Mouse (Mus musculus): Measurements from ENCODE around the gene Senp7. TPM values are rescaled to one million over a fixed set of nuclear protein-coding genes. Genes with fewer than 3 reads are reported as not detected.
"Not testable (repeated sequence)": the region's sequence is repeated elsewhere in the genome, so short reads cannot be mapped to it uniquely, and the experiment has no call there.

Senp7 gene
- polyA plus RNA-seq, 1 experiment from 2014 or later = 29.6 TPM

DNA sequence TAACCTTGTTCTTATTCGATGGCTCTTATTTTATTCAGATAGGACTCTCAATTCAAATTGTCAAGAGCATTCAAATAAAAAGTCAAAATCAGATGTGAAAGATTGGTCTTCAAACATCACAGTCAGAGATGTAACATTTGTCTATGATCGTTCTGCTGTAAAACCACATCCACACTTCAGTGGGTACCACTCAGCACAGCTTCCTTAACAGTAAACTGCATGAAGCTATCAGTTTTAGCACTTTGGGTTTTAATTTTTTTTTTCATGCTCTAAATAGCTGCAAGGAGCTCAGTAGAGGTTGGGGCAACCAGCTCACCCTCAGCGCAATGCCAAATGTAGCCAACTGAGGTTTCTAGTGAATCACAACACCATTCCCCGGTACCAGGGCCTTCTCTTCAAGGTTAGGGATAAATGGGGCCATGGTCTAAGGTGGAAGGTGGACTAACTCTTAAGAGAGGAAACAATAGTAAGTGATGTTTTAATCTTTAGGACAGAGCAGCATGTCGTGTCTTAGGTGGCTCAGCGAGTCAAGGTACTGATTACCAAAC, 20.5 kb downstream of the Senp7 start:
- no peaks in the 10 kb centered on the region for H3K9me3 ChIP-seq (ENCODE audit: low read depth, low read length)
- ATAC-seq (ENCODE audit: insufficient read depth) (no peak), DNase-seq (no peak)
- H3K4me3 ChIP-seq (ENCODE audit: low read depth, low read length) = no peak overlapping the region
- no peaks in the 10 kb centered on the region for H3K4me1 ChIP-seq (ENCODE audit: insufficient read depth)
- H3K27ac ChIP-seq (ENCODE audit: low read depth) = no peak overlapping the region
- WGBS = 86% methylated on average over 6 of the region's 6 CpGs
- no peak for TF ChIP-seq CTCF (IDR thresholded peaks at IDR 0.05; ENCODE audit: low read depth)
- no peak overlapping the region for H3K4me2 ChIP-seq
- H3K36me3 ChIP-seq (ENCODE audit: insufficient read depth) = no peaks in the 10 kb centered on the region
- H3K9ac ChIP-seq = no peak overlapping the region
- no peaks in the 10 kb centered on the region for H3K27me3 ChIP-seq (ENCODE audit: insufficient read depth, low read length)

DNA sequence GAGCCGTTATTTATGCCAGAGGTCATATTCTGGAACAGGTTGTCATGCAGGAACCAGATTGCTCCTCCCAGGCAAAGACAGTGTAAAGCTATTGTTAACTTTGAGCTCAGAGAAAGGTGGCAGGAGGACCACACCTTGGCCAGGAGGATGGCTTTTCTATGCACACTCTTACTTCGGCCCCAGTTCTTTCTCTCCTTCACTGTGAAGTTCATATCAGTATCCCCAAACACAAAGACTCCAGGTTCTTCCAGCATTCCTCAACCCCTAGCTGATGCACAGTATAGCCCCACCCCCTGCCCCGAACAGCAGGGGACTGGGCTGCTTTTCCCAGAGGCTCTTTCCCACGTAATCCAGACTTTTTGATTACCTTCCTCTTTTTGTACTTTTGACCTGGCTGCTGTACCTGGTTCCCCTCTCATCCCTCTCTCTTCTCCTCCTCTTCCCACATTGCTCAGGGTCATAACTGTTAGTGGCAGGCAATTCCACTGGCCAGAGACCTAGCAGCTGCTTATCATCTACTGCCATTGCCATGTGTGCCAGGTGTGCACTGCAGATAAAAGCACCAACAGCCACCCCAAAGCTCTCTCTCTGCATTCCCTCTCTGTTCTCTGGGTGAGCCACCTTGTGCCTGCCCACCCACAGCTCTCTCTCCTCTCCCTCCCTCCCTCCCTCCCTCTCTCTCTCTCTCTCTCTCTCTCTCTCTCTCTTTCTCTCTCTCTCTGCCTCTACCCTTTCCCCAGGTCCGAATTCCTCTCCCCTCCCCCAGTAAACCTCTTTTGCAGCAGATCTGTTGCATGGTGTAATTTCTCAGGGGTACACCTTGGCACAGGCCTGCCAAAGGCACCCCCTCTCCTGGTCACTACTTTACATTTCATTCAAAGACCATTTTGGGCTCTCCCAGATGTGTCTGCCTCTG, 23.4 kb downstream of the Senp7 start:
- no peak overlapping the region for H3K4me3 ChIP-seq (ENCODE audit: low read depth, low read length)
- H3K27ac ChIP-seq (ENCODE audit: low read depth) = no peak overlapping the region
- no peaks in the 10 kb centered on the region for H3K4me1 ChIP-seq (ENCODE audit: insufficient read depth)
- H3K4me2 ChIP-seq = no peak overlapping the region
- no peak for TF ChIP-seq CTCF (IDR thresholded peaks at IDR 0.05; ENCODE audit: low read depth)
- 37% methylated on average over 5 of the region's 5 CpGs for WGBS
- no peaks in the 10 kb centered on the region for H3K36me3 ChIP-seq (ENCODE audit: insufficient read depth)
- H3K9me3 ChIP-seq (ENCODE audit: low read depth, low read length) = no peaks in the 10 kb centered on the region
- H3K27me3 ChIP-seq (ENCODE audit: insufficient read depth, low read length) = no peaks in the 10 kb centered on the region
- DNase-seq (no peak), ATAC-seq (ENCODE audit: insufficient read depth) (no peak; the same call in 1 of the 2 replicates)
- H3K9ac ChIP-seq = no peak overlapping the region

DNA sequence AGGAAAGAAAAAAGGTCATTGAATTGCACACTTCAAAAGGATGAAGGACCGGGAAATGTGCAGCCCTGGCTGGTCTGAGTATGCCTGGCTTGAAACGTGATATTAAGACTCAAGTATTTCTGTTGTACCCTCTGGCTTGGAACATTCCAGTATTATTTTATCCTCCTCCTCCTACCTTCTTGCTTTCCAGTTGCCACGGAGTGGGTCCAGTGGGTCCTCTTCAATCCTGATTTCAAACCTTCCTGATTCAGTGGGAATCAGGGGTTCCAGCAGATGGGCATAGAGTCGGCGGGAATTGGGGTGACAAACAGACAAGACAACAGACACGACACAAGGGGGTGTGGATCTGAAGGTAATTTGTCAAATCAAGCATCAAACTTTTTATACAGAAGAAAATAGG, 24.4 kb downstream of the Senp7 start:
- no peak for TF ChIP-seq CTCF (IDR thresholded peaks at IDR 0.05; ENCODE audit: low read depth)
- no peaks in the 10 kb centered on the region for H3K9me3 ChIP-seq (ENCODE audit: low read depth, low read length)
- no peak overlapping the region for H3K4me3 ChIP-seq (ENCODE audit: low read depth, low read length)
- 68% methylated on average over 6 of the region's 6 CpGs for WGBS
- ATAC-seq (ENCODE audit: insufficient read depth) (no peak), DNase-seq (no peak)
- no peak overlapping the region for H3K4me2 ChIP-seq
- no peak overlapping the region for H3K9ac ChIP-seq
- no peaks in the 10 kb centered on the region for H3K36me3 ChIP-seq (ENCODE audit: insufficient read depth)
- no peaks in the 10 kb centered on the region for H3K4me1 ChIP-seq (ENCODE audit: insufficient read depth)
- no peak overlapping the region for H3K27ac ChIP-seq (ENCODE audit: low read depth)
- H3K27me3 ChIP-seq (ENCODE audit: insufficient read depth, low read length) = no peaks in the 10 kb centered on the region

DNA sequence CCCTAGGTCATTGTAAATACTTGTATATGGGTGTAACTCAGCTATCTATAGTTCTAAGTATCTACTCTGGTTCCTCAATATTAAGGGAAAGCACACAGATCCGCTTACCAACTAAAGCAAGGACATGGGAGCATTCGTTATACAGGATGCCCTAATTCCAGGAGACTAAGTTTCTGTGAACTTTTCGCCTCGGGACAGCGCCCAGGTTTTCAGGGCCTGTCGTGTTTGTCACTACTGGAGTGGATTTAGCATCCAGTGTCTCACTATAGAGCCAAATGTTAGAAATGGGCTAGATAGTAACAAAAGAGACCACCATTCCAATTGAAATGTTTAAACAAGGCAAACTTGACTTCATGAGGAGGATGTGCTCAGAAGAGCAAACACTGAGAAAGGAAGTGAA, 25.0 kb downstream of the Senp7 start:
- H3K9ac ChIP-seq; H3K36me3 ChIP-seq (ENCODE audit: insufficient read depth); H3K4me1 ChIP-seq (ENCODE audit: insufficient read depth); H3K9me3 ChIP-seq (ENCODE audit: low read depth, low read length); DNase-seq; H3K27me3 ChIP-seq (ENCODE audit: insufficient read depth, low read length); H3K27ac ChIP-seq (ENCODE audit: low read depth); H3K4me2 ChIP-seq; H3K4me3 ChIP-seq (ENCODE audit: low read depth, low read length); ATAC-seq (ENCODE audit: insufficient read depth): not testable (repeated sequence)
- WGBS = 86% methylated on average over 6 of the region's 6 CpGs

DNA sequence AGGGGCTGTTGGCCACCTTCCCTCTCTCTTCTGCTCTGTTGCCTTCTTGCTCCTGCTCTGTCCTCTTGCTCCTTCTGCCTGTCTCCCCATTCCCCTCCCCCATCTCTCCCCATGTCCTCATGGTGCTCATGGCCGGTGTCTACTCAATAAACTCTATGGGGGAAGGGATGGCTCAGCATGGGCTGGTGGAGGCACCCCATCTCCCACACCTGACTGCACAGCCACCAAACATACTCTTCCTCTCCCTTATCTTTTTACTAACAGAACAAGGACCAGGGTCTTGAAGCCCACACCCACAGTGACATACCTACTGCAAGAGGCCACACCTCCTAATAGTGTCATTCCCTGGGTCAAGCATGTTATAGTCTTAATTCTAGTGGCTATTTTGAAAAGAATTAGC, 26.0 kb downstream of the Senp7 start:
- 70% methylated on average over 1 of the region's 1 CpGs for WGBS
- no peak for DNase-seq
- Histone ChIP-seq H3K9ac (no peak overlapping the region), H3K36me3 (ENCODE audit: insufficient read depth) (no peaks in the 10 kb centered on the region), H3K27me3 (ENCODE audit: insufficient read depth, low read length) (no peaks in the 10 kb centered on the region), H3K4me2 (no peak overlapping the region), H3K27ac (ENCODE audit: low read depth) (no peak overlapping the region), H3K9me3 (ENCODE audit: low read depth, low read length) (no peaks in the 10 kb centered on the region), H3K4me3 (ENCODE audit: low read depth, low read length) (no peak overlapping the region), H3K4me1 (ENCODE audit: insufficient read depth) (no peaks in the 10 kb centered on the region)
- peak; percentile 1; the same call in 1 of the 2 replicates for ATAC-seq (ENCODE audit: insufficient read depth)
- TF ChIP-seq CTCF (IDR thresholded peaks at IDR 0.05; ENCODE audit: low read depth) = no peak

DNA sequence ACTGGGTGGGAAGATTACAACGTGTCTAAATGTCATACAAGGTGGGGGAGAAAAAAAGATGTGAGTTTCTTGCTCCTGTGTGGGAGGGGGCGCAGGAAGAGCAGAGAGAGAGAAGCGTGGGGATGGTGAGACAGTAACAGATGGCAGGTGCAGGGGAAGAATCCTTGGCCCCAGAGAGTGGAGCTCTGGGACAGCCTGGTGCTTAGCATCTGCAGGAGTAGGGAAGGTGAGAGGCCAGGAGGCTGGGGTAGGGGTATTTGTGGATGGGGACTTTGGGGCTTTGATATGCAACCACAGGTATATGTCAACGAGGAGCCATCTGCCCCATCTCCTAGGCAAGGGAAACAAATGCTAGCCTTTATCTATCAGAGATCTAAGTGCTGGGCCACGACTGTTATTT, 26.4 kb downstream of the Senp7 start:
- TF ChIP-seq CTCF (IDR thresholded peaks at IDR 0.05; ENCODE audit: low read depth) = no peak
- no peak for DNase-seq
- H3K4me1 ChIP-seq (ENCODE audit: insufficient read depth) = no peaks in the 10 kb centered on the region
- H3K27me3 ChIP-seq (ENCODE audit: insufficient read depth, low read length) = no peaks in the 10 kb centered on the region
- no peaks in the 10 kb centered on the region for H3K36me3 ChIP-seq (ENCODE audit: insufficient read depth)
- H3K27ac ChIP-seq (ENCODE audit: low read depth) = peak overlapping the region; percentile 0; the same call in 1 of the 2 replicates
- ATAC-seq (ENCODE audit: insufficient read depth) = peak; percentile 22; the same call in 1 of the 2 replicates
- no peak overlapping the region for H3K9ac ChIP-seq
- peak overlapping the region; percentile 60; the same call in 1 of the 2 replicates for H3K4me2 ChIP-seq
- 73% methylated on average over 5 of the region's 5 CpGs for WGBS
- H3K4me3 ChIP-seq (ENCODE audit: low read depth, low read length) = peak overlapping the region; percentile 66; the same call in 1 of the 2 replicates
- H3K9me3 ChIP-seq (ENCODE audit: low read depth, low read length) = no peaks in the 10 kb centered on the region

Measured in lung, embryonic 14.5 days (tissue).